Mouse (Mus musculus): ENCODE measurements around the gene Mef2b.

Mef2b gene

GRCm38 (mm10) chr8:70134931-70135330 lies 4.6 kb upstream of the Mef2b start:
- no peak for DNase-seq

DNA sequence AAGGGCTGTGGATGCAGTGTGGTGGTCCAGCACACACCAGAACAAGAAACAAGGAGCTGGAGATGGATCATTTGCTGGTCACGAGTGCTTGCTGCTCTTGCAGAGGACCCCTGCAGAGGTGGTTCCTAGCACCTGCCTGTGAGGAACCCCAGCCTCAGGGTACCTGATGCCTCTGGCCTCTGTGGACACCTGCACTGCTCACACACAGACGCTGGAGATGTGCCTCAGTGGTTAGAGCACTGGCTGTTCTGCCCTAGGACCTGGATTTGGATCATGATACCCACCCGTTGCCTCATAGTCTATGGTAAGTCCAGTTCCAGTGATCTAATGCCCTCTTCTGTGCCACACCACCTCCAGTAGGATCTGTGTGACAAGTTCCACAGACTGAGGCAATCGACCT lies 2.9 kb upstream of the Mef2b start:
- no peak for DNase-seq

DNA sequence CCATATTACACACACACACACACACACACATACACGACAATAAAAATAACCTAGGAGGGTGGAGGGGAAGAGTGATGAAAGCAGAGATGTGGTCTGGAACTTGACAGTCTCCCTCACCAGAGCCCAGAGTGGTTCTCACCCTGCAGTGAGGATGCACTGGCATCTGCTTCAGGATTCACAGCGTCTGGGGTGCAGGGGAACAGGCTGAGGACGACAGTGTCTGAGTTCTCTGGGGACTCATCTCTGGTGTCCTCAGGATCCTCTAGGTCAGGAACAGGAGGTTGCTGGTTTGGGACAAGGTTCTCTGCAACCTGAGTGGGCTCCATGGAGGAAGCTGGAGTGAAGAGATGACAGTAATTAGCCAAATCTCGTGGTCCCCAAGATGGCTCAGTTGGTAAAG lies 1.6 kb upstream of the Mef2b start:
- DNase-seq, result no peak

GRCm38 (mm10) chr8:70139981-70140380 lies 470 bp downstream of the Mef2b start:
- DNase-seq, result no peak

GRCm38 (mm10) chr8:70147678-70148607 lies 8.4 kb downstream of the Mef2b start:
- DNase-seq, result no peak

- DNase-seq, result no peak
Observed at GRCm38 (mm10) chr8:70150158-70150557, 10.6 kb downstream of the Mef2b start.

DNA sequence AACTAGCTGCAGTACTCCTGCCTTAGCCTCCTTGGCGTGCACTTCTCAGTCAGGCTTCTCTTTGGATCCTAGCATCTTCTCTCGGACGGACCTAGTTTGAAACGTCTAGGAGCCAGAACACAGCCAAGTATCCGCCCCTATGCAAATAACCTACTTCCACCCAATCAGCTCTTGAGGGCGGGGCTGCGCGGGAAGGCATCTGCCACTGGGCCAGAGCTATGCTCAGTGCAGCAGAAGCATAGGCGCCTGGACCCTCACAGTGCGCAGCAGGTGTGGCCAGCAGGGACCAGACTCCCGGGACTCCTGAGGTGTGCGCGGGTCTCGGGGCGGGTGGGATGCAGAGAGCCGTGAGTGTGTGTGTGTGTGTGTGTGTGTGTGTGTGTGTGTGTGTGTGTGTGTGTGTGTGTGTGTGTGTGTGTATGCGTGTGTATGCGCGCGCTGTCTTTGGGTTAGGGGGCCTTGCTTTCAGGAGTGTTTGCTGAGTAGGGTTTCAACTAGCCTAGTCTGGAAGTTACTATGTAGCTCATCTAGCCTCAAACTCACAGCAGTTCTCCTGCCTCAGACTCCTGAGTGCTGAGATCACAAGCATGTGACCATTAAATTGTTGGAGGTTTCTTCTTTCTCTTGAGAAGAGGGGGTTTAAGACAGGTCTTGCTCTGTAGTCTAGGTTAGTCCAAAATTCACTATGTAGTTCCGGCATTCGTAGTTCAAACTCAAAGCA lies 13.2 kb downstream of the Mef2b start:
- DNase-seq, result peak; percentile 61

DNA sequence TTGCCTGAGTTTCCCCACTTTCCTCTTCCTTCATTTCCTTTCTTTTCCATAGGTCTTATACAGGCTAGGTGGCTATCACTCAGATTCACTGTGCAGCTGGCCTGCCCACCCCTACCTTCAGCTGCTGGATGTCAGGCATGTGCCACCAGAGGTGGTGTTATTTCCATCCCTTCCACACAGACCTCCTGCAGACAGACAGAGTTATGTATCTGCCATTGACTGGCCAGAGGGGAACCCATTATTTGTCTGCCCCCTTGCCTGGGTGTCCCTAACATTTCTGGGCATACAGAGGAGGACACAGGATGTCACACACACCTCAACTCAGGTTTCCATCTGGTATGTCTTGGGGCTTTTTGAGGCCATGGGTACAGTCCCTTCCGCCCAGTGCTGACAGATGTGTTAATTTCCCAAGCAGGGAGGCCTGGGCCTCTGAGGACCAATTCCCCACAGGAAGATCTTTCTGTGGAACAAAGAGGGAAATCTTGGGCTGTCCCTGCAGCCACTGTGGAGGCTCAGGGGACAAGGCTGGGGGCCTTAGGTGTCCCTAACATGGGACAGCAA lies 17.8 kb downstream of the Mef2b start:
- no peak for DNase-seq

- DNase-seq, result peak; percentile 79
Observed at GRCm38 (mm10) chr8:70158069-70158853, 18.8 kb downstream of the Mef2b start.

DNA sequence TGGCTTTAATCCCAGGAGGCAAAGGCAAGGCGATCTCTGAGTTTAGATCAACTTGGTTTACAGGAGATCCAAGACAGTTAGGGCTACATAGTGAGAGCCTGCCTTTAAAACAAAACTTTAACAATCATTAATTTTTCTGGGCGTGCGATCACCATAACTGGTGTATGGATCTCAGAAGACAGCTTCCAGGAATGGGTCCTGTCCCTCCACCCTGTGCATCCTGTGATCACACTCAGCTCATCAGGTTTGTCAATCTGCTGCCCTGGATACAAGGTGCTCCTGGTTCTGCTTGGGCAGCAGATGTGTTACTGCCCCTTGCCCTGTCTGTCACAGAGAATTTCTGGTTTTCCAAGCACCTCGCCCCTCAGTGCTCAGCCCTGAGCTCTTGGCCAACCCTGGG lies 19.7 kb downstream of the Mef2b start:
- no peak for DNase-seq

- DNase-seq, result no peak
Observed at GRCm38 (mm10) chr8:70160015-70160414, 20.5 kb downstream of the Mef2b start.

DNA sequence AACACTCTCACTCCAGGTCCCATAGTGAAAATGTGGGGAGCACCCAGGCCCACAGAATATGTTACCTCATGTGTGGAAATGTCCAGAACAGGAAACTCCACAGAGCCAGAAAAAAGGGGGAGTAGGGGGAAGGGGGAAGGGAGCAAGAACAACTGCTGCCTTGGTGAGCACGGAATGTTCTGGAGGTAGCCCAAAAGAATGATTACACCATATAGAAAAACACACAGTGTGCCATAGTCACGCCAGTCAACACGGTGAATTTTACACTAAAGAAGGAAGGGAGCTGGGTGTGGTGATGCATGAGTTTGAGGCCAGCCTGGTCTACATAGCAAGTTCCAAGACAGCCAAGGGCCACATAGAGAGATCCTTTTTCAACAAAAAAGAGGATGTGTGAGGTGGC lies 23.8 kb downstream of the Mef2b start:
- no peak for DNase-seq

DNA sequence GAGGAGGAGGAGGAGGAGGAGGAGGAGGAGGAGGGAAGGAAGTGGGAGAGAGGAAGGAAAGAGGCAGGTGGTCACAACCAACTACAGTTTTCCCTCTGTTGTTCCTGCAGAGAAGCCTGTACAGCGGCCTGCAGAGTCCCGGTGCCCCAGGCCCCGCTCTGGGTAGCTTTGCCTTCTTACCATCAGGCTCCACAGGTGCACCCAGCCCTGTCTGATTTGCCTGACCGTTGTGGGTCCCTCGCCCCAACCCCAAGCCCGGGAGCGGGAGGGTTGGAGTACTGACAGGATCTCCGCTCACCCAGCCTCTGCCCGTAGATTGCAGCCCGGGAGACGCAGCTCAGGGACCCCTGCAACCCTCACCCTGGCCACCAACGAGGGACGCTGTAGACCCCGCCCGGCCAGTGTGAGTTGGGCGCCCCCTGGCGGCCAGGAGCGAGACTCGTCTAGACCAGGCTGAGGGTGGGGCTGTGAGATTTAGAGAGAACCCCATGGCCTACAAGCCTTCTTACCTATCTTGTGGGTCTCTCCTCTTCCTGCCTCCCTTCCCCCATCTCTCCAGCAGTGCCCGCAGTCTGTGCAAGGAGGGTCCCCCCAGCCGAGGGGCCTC lies 27.1 kb downstream of the Mef2b start:
- peak; percentile 33 for DNase-seq

- DNase-seq, result no peak
Observed at GRCm38 (mm10) chr8:70170116-70170515, 30.6 kb downstream of the Mef2b start.

- no peak for DNase-seq
Observed at GRCm38 (mm10) chr8:70170748-70171147, 31.2 kb downstream of the Mef2b start.

- no peak for DNase-seq
Observed at GRCm38 (mm10) chr8:70171240-70171639, 31.7 kb downstream of the Mef2b start.

DNA sequence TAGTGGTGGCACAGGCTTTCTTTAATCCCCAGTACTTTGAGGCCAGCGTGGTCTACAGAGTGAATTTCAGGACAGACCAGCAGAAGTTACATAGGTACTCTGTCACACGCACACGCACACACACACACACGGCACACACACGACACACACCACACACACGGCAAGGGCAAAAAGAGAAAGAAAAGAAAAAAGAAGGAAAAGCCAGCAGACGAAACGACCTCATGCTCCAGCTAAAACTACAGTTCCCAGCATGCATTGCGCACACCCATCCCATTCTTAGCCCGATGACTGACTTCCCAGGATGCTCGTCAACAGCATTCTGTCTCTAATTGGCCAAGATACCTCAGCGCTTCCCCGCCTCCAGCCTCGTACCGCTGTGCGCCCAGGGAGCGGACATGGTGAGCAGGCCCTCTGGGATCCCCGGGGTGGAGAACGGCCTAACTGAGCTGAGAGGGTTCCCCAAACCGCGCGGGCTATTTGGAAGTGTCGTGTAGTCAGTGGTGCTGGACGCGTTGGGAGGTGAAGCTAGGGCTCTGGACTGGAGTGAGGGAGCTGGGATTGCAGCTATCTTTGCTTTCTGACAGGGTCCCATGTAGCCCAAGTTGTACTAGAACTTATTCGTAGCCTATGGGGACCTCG lies 32.7 kb downstream of the Mef2b start, which contains the start of gene Tmem161a:
Gene Tmem161a (plus strand): TSS at position 314 of the 639 bp plus-strand sequence.
- DNase-seq, result peak; percentile 90

- no peak for DNase-seq
Observed at GRCm38 (mm10) chr8:70173320-70173719, 33.8 kb downstream of the Mef2b start.

GRCm38 (mm10) chr8:70174079-70174478 lies 34.6 kb downstream of the Mef2b start:
- no peak for DNase-seq

- no peak for DNase-seq
Observed at GRCm38 (mm10) chr8:70178231-70178630, 38.7 kb downstream of the Mef2b start.

DNA sequence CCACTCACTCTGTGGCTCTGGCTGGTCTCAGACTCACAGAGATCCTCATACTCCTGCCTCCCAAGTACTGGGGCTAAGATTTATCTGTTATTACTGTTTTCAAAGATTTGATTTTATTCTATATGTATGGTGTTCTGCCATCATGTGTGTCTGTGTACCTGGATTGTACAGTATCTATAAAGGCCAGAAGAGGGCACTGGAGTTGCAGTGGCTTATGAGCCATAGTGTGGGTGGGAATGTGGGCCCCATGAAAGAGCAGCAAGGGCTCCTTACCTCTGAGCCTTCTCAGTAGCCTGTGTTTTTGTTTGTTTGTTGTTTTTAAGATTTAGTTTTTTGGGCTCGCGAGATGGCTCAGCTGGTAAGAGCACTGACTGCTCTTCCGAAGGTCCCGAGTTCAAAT lies 39.6 kb downstream of the Mef2b start:
- no peak for DNase-seq

All from right cerebral cortex, postnatal 25 days (tissue).